Mouse (Mus musculus) embryo, embryonic 10 days (tissue): ENCODE results near the gene Syn2.
A peak's percentile ranks its signal among the peaks of the same experiment; 100 is the strongest.

ENCODE experiments used
- DNase-seq: peaks from one replicate; pipeline ENCODE4 v3.0.0-alpha.2; 2015; ENCODE audit warnings: low spot score

The Syn2 gene

DNA sequence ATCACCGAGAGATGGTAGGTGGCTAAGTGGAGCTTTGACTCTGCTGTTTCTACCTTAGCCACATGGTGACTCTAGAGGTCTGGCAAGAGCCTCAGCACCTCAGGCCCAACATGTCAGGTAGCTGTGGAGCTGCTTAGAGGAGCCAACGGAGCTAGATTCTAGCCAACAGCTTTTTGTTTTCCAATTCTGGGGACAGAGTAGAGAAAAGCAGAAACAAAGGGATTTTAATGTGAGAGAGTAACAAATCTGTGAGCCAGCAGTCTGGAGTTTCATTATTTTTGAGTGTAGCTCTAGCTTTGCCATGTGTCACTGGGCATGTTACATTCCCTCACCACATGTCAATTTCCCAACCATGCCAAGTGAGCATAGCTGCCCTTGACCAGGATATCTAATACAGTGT lies 109.5 kb downstream of the Syn2 start:
- DNase-seq, result no peak

DNA sequence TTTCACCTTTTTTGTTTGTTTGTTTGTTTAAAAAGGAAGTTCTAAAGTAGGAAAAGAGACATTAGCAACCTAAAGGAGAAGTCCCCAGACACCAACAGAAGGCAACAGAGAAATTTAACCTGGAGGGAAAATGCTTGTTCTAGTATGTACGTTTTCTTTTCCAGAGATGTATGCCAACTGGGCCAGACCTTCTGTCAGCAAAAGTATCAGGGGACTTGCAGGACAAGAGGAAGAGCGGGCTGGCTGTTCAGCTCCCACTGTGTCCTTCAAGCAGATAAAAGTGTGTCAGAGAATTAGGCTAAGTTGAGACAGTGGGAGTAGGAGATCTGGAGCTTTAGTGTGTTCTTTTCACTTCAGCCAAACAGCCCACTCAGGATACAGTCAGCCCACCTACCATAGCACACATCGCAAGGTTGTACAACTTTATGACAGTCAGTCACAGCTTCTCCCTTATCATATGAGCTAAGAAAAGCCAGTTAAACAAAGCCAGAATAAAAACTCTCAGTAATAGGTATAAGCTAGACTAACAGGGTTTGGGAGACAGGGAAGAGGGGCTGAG lies 110.9 kb downstream of the Syn2 start:
- DNase-seq, result no peak

DNA sequence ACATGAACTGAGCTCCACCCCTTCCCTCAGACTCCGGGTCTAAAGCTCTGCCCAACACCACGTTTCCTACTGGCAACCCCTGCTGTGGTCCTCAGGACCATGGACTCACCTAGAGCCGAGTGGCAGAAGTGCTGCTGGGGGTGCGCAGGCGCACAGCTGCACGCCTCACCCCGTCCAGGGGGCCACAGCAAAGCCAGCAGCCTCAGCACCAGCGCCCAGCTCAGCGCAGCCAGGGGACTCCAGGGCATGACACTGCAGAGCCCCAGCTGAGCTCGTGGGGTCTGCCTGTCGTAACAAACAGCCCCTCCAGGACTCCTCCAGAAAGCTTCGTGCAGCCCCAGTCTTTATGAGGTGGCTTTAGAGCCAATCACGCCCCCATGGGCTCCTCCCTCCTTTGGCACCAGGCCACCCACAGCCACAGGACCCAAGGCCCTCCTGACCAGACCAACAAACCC lies 116.9 kb downstream of the Syn2 start:
- peak; percentile 9 for DNase-seq

DNA sequence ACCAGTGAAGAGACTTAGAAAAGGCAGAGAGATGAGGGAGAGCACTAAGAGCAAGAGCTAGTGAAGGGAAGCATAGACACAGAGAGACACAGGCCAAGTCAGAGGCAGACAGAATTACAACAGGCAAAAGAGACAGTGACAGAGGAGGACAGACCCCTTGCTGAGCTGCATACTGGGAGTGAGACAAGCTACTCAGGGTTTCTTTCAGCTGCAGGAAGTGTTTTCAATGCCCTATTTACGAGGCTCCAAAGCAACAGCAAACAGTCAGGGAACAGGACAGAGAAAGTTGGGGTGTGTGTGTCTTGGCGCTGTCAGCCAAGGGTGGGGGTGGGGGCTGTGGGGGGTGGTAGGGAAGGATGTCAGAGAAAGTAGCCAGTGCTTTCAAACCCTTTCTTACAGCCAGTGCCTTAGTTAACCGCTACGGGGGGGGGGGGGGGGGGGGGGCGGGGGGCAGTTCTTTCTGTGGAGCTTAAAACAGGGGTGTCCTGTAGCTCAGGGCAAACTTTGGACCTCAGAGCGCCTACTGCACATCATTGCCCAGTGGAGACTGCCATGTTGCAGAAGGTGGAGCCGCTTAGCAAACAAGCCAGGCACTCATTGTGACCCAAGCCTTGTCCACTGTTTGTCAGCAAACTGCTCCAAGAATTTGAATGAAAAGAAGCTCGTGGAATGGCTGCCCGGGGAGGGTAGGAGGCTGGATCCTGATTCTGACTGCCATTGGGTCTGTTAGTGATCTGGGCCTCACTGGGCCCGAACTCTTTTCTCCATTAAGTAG lies 117.6 kb downstream of the Syn2 start, which contains the start of gene Timp4:
Gene Timp4, minus strand, starts transcription at position 107 of the 775 bp plus-strand sequence.
- DNase-seq, result peak; percentile 35

DNA sequence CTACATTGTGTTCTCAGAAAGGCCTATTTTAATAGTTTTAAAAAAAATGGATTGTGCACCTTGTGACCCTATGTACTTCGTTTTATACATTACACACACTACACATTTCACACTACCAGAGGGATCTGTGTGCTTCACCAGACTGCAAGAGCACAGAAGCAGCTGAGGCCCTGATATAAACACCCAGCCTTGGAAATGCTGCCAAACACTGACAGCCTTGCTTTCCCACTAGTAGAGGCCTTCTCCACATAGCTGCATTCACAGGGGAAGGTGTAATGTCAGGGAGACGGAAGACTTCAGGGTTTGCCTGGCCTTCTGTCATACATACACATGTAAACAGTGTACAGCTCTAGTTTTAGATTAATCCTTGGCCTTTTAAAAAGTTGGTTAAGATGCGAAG lies 120.5 kb downstream of the Syn2 start:
- no peak for DNase-seq

DNA sequence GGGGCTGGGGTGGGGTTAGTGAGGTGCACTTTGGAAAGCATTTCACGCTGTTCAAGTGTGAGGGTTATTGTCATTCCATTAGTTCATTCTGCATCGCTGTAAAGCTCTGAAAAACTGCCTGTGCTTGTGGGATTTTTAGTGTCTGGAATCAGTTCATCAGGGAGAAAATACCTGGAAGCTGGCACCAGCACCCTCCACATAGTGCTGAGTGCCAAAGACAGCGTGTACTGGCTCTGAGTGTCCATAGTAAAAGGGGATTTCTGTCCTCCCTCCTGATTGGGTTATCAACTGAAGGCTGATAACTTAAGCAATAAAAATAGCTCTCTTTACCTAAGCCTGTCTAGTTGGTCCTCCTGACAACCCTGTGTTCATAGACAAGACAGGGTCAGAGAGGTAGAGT lies 125.8 kb downstream of the Syn2 start:
- no peak for DNase-seq

DNA sequence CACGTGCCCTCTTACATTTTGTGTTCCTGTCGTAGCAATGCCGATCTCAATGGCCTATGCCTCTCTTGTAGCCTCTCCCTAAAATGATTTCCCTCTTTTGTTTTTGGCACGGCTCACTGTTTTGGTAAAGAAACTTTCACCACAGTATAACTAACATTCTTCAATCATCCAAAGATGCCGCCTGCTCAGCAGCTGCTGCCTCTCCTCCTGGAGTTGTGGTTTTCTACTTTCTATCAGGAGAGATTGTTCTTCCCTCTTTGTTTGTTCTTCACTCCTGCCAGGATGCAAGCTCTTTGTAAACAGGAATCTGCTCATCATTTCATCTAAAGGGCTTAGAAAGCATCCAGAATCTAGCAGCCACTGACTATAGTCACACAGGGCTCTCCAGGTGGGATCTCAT lies 132.1 kb downstream of the Syn2 start:
- DNase-seq, result no peak

DNA sequence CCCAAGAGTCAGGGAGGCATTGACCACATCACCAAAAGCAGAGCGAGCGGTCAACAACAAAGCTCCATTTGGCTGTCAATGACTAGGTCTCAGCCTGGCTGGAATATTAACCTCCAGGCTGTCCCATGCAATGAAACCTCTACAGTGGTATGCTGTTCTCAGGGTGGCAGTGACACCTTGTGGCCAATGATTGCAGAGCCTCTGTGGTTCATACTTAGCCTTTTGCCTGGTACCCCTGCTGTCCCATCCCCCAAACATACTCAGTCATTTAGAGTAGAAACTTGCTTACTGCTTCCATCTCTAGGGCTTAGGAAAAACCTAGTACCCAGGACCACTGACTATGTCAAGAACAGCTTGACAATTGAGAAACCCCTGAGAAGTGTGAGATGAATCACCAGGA lies 133.2 kb downstream of the Syn2 start:
- DNase-seq, result peak; percentile 88

DNA sequence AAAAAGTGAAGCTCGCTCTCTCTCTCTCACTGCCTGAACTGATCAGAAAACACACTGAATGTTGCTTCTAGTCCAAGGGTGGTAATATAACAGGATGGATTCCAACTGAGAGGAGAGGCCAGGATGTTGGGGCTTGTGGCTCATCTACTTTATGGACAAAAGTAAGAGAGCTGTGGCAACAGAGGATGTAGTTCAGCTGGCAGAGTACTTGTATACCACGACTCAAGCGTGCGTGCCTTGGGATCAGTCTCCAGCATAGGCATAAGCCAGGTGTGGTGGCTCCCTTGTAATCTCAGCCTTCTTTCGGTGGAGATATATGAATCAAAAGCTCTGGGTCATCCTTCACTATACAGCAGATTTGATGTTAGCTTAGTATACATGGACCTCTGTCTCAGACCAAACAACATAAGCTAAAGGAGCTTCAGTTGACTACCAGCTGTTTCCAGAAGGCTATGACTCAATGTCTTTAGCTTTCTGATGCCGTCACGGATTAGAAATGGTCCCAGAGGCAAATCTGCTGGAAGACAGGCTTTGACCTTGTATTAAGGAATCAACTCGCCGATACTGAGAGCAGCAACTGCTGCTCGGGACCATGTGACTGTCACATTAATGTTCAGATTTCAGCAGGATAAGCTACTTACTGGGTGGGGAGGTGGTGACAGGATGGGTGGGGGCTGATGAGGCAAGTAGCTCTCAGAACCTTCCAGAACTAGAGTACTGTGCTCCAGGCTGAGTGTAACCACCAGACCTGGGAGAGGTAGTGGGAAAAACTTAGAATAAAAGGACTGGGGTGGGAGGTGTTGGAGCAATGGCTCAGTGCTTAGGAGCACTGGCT lies 134.1 kb downstream of the Syn2 start:
- DNase-seq, result no peak

DNA sequence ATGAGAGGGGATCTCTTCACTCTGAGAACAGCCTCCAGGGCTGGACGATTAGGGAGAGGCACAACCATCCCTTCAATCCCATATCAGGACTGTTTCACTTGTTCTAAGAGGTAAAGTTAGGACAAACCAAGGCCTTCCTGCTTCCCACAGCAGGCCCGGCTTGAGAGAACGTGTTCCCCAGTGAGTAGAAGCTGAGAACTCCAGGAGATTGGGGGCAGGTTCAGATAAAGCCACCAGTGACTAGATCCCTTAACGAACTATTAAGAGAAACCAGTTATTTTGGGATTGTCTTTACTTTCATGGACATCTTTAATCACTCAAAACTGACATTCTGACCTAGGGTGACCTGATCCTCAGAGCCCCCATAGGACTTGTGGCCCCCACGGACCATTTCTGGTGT lies 134.9 kb downstream of the Syn2 start:
- DNase-seq, result no peak

DNA sequence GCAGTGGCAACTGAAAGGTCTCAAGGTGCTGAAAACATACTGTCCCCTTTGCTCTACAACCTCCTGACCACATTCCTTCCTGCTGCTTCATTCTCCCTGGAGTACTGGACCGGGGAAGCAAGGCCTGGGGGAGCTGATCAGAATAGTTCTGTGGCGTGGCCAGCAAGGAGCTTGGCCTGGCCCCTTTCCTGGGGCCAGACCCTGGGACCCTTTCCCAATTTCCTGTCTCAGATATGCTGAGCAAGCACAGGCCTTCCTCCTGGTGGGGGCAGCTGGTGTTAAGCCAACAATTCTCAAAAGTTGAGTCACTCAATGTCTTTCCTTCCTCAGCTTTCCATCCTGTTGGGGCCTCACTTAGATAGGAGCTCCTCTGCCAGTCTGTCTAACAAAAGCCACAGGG lies 135.4 kb downstream of the Syn2 start:
- DNase-seq, result no peak

DNA sequence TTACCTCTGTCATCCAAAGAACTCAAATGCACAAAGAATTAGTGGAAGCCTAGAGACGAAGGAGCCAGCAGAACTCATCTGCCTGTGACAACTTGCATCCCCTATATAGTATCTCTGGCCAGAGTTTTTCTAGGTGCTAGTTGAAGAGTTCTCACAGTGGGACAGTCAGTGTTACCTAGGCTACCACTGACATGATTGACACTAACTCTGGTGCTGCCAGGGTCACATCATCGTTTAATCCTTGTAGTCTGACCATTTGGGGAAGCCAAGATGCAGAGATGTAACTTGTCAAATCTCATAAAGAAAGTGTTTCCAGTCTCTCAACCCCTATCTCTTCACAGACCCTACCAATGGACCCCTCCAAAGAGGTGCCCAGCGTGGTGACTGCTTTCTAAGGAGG lies 136.6 kb downstream of the Syn2 start:
- DNase-seq, result no peak

DNA sequence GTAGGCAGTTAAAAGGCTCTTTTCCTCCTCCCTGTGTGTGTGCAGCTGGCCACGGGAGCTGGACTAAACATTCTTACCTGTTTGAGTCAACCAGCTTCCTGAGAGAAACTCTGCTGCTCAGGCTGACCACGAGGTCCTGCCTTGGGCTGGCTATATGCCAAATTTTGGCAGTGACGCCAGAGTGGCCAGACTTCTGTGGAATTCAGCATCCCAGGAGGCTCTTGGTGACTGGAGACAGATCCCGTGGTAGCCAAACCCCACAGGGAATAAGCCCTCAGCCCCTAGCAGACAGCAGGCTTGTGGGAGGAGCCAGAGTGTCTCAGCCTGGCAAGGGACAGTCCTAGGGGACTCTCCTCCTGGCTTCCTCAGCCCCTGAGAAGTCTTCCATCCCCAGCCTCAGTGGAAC lies 137.2 kb downstream of the Syn2 start:
- no peak for DNase-seq

DNA sequence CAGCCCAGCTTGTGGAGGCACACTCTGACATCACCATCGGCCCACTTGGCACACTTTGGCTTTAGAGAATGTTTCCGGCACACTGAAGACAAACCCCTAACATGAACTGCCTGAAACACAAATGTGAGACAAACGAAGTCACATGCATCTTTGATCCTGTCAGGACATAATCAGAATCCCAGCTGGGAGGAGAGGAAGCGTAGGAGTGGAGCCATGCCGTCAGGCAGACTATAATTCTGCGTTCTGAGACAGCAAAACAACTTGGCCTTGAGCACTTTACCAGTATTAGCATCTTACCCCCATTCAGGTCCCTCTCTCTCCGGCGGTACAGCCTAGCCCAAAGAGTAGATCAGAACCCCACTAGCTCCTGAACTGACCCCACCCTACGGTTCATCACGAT lies 138.6 kb downstream of the Syn2 start:
- no peak for DNase-seq

DNA sequence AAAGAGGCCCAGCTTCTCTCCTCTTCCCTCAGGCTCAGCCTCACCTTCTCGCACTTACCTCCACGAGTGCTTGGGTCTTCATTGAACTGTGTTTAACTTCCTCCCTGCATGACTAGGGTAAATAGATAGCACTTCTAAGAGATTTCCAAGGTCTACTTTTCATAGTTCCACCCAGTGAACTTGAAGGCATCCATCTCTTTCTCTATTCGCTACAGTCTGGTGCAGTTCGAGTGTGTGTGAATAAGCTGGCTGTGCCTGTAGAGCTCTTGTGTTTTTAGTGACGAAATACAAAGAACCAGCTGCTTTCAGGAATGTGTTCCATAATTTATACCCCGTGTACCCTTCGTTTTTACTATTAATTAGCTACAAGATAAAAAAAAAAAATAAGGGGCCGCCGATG lies 140.0 kb downstream of the Syn2 start:
- no peak for DNase-seq

DNA sequence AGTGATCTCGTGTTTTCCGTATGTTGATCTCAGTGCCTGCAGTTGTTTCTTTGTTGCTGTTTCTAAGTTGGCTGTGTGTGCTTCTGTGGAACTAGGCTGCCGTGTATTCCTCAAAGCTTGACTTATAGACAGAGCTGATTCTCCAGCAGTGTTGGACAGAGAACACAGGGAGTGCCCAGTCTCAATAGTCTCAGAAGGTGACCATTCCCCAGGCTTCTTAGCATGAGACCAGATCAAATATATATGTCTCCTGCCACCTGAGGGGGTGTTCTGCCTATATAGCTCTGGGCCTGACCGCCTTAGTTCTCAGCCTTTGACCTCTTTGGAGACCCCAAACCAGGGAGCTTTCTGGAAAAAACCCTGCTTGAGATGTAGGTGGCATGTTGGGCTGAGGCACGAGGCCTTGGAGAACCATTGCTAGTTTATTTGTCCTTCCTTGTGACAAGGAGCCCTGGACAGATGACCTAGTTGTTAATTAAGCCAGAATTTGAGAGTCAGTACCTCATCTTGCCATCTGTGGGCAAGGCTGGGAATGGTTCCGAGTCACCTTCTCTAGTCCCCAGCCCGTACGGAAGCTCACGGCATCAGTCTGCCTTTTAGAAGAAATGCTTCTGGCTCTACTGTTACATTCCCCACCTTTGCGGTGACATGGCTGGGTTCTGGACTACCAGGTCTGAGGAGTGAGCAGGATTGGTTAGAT lies 140.6 kb downstream of the Syn2 start:
- DNase-seq, result no peak

DNA sequence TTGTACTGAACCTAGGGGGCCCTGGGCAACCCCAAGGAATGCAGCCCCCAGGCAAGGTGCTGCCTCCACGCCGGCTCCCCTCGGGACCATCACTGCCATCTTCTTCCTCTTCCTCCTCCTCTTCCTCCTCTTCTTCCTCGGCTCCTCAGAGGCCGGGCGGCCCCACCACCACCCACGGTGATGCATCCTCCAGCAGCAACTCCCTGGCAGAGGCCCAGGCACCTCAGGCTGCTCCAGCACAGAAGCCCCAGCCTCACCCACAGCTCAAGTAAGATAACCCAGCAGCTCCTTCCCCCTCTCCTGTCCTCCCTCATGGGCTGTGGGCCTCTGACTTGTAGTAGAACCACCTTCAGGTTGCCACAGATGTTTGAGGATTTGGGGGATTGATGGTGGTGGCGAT lies 143.4 kb downstream of the Syn2 start:
- no peak for DNase-seq

DNA sequence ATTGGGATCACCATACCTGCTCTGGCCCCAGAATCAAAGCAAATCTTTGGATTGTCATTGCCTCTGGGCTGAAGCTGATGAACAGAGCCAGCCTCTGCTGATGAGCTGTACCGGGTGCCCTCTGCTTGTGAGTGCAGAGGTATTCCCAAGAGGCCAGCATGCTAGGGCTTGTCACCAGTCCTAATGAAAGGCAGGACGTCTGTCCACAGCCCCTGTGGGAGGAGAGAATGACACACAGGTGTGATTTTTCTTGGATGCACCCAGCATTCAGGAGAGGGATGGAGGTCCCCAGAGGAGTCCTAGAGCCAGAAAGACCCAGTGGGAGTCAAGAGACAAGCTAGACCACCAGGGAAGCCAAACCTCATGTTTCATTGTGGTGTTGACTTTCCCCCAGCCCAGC lies 144.9 kb downstream of the Syn2 start:
- DNase-seq, result no peak

DNA sequence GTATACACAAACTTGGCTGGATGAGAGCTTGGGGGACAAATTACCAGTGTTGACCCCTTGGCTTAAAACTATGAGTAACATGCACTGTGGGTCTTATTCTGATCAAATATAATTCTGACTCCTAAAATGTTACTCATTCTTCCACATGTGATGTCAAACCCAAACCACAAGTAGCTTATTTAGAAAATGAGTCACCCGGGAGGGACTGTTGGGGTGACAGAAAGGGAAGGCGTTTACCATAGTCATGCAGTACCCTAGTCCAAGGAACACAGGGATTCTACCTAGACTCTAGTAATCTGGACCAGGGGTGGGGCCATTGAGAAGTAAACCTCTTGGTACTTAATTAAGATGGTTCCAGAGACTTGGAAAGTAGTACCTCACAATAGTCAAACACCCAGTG lies 149.5 kb downstream of the Syn2 start:
- no peak for DNase-seq

DNA sequence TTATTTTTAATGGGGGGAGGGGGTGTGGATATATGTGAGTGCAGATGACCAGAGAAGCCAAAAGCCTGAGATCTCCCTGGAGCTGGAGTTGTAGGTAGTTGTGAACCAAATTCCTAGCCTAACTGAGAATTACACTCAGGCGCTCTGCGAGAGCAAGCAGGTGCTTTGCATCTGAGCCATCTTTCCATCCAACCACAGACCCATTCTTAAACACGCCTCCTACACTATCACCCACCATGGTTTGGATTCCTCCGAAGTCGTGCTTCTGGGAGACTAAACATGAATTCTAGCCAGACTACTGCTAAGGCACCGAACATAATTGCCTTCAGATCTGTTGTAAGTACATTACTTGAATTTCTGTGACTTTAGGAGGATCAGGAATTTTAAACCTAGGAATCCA lies 151.7 kb downstream of the Syn2 start:
- DNase-seq, result no peak

DNA sequence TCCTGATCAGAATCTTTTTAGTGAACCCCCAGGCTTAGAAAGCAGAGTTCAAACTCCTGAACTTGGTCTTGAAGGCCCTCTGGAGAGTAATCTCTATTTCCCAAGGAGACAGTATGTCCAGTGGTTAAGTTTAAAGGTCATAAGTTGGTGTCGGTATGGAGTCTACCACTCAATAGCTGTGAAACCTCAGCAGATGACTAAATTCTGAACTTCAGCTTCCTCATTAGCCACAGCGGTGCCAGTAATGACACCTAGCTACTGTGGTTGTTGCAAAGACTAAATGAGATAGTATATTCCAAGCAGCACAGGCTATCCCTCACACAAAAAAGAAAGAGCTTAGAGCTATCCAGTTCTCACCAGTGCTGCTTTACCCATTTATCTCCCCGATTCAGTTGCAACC lies 153.5 kb downstream of the Syn2 start:
- DNase-seq, result no peak

DNA sequence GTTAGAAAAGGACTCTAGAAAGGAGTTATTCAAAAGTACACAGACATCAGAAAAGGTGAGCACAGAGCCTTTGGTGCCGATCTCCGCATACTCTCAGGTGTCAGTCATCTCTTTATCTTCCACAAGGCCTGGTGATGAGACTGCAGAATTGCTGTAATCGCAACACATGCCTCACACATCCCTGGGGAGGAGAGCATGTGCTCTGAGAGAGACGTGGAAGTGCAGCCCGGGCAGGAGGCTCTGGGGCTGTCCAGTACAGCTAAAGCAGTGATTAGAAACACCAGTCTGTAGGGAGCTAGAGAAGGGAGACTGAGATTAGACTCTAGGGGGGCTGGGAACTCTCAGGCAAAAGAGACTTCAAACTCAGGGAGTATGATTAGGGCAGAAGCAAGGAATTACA lies 155.9 kb downstream of the Syn2 start:
- no peak for DNase-seq

DNA sequence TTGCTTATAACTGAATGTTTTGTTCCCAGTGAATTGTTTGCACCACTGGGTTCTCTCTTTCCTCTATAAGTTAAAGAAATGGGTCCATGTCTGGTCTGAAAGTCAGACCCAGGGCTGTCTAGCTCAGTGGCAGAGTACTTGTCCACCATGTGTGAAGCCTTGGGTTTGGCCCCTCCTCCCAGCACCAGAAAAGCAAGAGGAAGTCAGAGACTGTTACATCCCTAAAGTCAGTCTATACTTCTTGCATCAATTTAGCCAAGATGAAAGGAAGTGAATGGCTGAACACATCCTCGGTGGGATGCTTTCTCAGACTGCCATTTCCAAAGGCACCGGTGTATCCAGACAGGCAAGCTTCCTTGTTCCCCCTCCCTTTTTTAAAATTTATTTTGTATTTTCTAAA lies 156.4 kb downstream of the Syn2 start:
- no peak for DNase-seq
